Mouse (Mus musculus): ENCODE data around the gene Dvl3.

The Dvl3 gene

GRCm38 (mm10) chr16:20506000-20506399 lies 10.8 kb upstream of the Dvl3 start:
- no peaks in the 10 kb centered on the region for H3K9me3 ChIP-seq (ENCODE audit: low read length)
- peaks cover 6% of the 10 kb centered on the region; the same call in 1 of the 2 replicates for H3K4me1 ChIP-seq (replicated peaks; ENCODE audit: low read depth, low read length)
- no peak overlapping the region for H3K4me3 ChIP-seq (replicated peaks; ENCODE audit: low read length)
- no peak for TF ChIP-seq POU5F1 (IDR thresholded peaks at IDR 0.05; ENCODE audit: borderline replicate concordance, low read length)
- TF ChIP-seq CTCF (conservative IDR thresholded peaks at IDR 0.05; ENCODE audit: low read length), result no peak
- TF ChIP-seq NANOG (IDR thresholded peaks at IDR 0.05; ENCODE audit: borderline replicate concordance, low read length), result no peak
- H3K36me3 ChIP-seq (ENCODE audit: insufficient read depth, low read length), result peaks cover 100% of the 10 kb centered on the region
- no peaks in the 10 kb centered on the region for H3K27me3 ChIP-seq (ENCODE audit: insufficient read depth, low read length)

DNA sequence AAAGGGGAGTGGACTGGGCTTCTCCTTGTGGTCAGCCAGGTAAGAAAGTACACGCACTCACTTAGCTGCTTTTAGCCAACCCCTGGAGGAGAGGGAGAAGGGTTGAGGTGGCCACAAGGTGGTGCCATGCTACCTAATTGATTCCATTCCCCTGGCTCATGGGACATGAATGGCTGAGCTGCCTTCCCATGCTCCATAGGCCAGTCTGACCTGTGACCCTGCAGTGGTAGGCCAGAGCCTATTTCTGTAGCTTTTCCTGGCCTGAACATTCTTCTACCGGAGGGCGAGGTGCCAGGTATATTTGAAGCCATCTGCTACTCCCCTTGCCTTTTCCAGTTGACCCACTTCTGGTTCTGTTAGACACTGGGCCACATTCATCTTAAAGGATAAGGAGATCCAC lies 7.4 kb upstream of the Dvl3 start:
- Histone ChIP-seq H3K36me3 (ENCODE audit: insufficient read depth, low read length) (peaks cover 84% of the 10 kb centered on the region), H3K27me3 (ENCODE audit: insufficient read depth, low read length) (no peaks in the 10 kb centered on the region), H3K4me3 (replicated peaks; ENCODE audit: low read length) (no peak overlapping the region), H3K4me1 (replicated peaks; ENCODE audit: low read depth, low read length) (peaks cover 16% of the 10 kb centered on the region), H3K9me3 (ENCODE audit: low read length) (no peaks in the 10 kb centered on the region)
- TF ChIP-seq CTCF (conservative IDR thresholded peaks at IDR 0.05; ENCODE audit: low read length) (peak; percentile 32), POU5F1 (IDR thresholded peaks at IDR 0.05; ENCODE audit: borderline replicate concordance, low read length) (no peak), NANOG (IDR thresholded peaks at IDR 0.05; ENCODE audit: borderline replicate concordance, low read length) (no peak)

DNA sequence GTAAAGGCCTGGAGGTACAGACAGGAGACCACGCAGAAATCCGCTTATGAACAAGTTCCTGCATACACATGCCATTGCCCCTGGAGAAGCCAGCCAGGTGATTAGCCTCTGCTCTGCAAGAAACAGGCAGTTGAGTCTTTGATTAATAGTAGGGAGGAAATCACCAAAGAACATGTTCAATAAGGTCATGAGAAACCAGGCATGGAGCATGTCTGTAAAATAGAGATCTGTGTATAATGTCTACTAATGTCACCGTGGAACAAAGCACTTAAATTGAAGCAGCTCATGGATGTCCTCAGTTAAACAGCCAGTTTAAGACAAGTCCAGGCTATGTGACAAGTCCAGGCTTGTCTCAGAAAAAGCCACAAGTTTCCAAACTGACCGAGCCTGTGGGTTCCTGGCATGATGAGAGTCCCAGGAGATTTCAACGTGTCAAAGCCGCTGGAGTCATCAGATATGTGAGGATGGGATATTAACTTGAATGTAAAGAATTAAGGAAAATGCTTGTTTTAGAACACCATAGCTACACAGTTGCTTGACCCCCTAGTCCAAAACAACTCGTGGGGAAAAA lies 5.4 kb upstream of the Dvl3 start:
- TF ChIP-seq NANOG (IDR thresholded peaks at IDR 0.05; ENCODE audit: borderline replicate concordance, low read length) (no peak), CTCF (conservative IDR thresholded peaks at IDR 0.05; ENCODE audit: low read length) (no peak), POU5F1 (IDR thresholded peaks at IDR 0.05; ENCODE audit: borderline replicate concordance, low read length) (no peak)
- Histone ChIP-seq H3K4me1 (replicated peaks; ENCODE audit: low read depth, low read length) (peaks cover 23% of the 10 kb centered on the region), H3K9me3 (ENCODE audit: low read length) (no peaks in the 10 kb centered on the region), H3K36me3 (ENCODE audit: insufficient read depth, low read length) (peaks cover 64% of the 10 kb centered on the region), H3K4me3 (replicated peaks; ENCODE audit: low read length) (no peak overlapping the region), H3K27me3 (ENCODE audit: insufficient read depth, low read length) (no peaks in the 10 kb centered on the region)

GRCm38 (mm10) chr16:20516032-20516431 lies 750 bp upstream of the Dvl3 start:
- H3K36me3 ChIP-seq (ENCODE audit: insufficient read depth, low read length), result peaks cover 26% of the 10 kb centered on the region
- H3K27me3 ChIP-seq (ENCODE audit: insufficient read depth, low read length), result no peaks in the 10 kb centered on the region
- H3K4me1 ChIP-seq (replicated peaks; ENCODE audit: low read depth, low read length), result peaks cover 36% of the 10 kb centered on the region
- H3K4me3 ChIP-seq (replicated peaks; ENCODE audit: low read length), result peak overlapping the region; percentile 92
- H3K9me3 ChIP-seq (ENCODE audit: low read length), result no peaks in the 10 kb centered on the region
- TF ChIP-seq CTCF (conservative IDR thresholded peaks at IDR 0.05; ENCODE audit: low read length) (no peak), NANOG (IDR thresholded peaks at IDR 0.05; ENCODE audit: borderline replicate concordance, low read length) (no peak), POU5F1 (IDR thresholded peaks at IDR 0.05; ENCODE audit: borderline replicate concordance, low read length) (no peak)

GRCm38 (mm10) chr16:20517216-20517615 lies 434 bp downstream of the Dvl3 start:
- Histone ChIP-seq H3K4me3 (replicated peaks; ENCODE audit: low read length) (peak overlapping the region; percentile 92), H3K4me1 (replicated peaks; ENCODE audit: low read depth, low read length) (peaks cover 24% of the 10 kb centered on the region), H3K36me3 (ENCODE audit: insufficient read depth, low read length) (peaks cover 18% of the 10 kb centered on the region), H3K27me3 (ENCODE audit: insufficient read depth, low read length) (peaks cover 5% of the 10 kb centered on the region; the same call in 1 of the 2 replicates), H3K9me3 (ENCODE audit: low read length) (no peaks in the 10 kb centered on the region)
- TF ChIP-seq CTCF (conservative IDR thresholded peaks at IDR 0.05; ENCODE audit: low read length), result no peak
- no peak for TF ChIP-seq NANOG (IDR thresholded peaks at IDR 0.05; ENCODE audit: borderline replicate concordance, low read length)

DNA sequence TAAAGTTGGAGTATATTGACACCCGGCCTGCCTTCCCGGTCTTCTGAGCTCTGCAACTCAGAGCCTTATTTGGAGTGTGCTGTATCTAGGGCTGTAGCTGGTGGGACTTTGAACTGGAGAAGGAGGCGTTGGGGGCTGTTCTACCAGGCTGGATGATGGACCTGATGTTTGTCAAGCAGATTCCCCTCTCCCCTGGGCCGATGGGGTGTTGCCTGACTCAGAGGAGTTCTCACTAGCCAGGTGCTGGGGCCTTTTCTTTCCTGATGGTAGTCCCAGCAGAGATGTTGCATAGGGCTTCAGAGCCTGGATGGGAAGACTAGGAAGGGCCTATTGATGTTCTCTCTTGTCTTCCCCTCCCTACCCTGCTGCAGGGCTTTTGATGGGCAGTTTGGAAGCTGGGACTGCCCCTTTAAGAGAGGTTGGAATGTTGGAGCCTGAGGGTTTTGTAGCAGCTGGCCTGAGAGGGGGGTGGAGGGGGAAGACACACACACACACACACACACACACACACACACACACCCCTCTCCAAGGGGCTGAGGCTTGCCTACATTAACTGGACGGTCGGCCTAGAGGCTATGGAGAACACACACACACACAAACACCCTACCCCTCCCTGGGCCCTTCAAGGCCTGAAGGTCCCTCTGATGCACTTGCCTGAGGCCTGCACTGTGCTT lies 1.1 kb downstream of the Dvl3 start:
- no peak for TF ChIP-seq CTCF (conservative IDR thresholded peaks at IDR 0.05; ENCODE audit: low read length)
- TF ChIP-seq POU5F1 (IDR thresholded peaks at IDR 0.05; ENCODE audit: borderline replicate concordance, low read length), result no peak
- no peak for TF ChIP-seq NANOG (IDR thresholded peaks at IDR 0.05; ENCODE audit: borderline replicate concordance, low read length)
- Histone ChIP-seq H3K4me3 (replicated peaks; ENCODE audit: low read length) (peak overlapping the region; percentile 92), H3K4me1 (replicated peaks; ENCODE audit: low read depth, low read length) (peaks cover 23% of the 10 kb centered on the region), H3K27me3 (ENCODE audit: insufficient read depth, low read length) (peaks cover 6% of the 10 kb centered on the region; the same call in 1 of the 2 replicates), H3K9me3 (ENCODE audit: low read length) (no peaks in the 10 kb centered on the region), H3K36me3 (ENCODE audit: insufficient read depth, low read length) (peaks cover 11% of the 10 kb centered on the region)

DNA sequence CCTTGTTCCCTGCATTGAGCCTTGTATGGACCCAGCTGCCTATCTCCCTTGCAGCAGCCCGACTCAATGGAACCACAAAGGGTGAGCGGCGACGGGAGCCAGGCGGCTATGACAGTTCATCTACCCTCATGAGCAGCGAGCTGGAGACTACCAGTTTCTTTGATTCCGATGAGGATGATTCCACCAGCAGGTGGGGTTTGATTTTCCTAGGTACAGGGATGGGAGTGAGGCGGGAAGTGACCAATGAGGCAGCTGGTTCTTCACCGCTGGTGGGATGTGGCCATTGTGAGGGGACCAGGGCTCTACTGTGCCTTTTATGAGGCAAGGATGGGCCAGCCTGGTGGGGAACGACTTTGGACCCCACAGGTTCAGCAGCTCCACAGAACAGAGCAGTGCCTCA lies 7.1 kb downstream of the Dvl3 start:
- Histone ChIP-seq H3K9me3 (ENCODE audit: low read length) (no peaks in the 10 kb centered on the region), H3K36me3 (ENCODE audit: insufficient read depth, low read length) (peaks cover 63% of the 10 kb centered on the region), H3K4me1 (replicated peaks; ENCODE audit: low read depth, low read length) (peaks cover 35% of the 10 kb centered on the region), H3K4me3 (replicated peaks; ENCODE audit: low read length) (peak overlapping the region; percentile 49), H3K27me3 (ENCODE audit: insufficient read depth, low read length) (peaks cover 9% of the 10 kb centered on the region; the same call in 1 of the 2 replicates)
- TF ChIP-seq NANOG (IDR thresholded peaks at IDR 0.05; ENCODE audit: borderline replicate concordance, low read length) (no peak), CTCF (conservative IDR thresholded peaks at IDR 0.05; ENCODE audit: low read length) (0 out of 2 replicates have a peak, but pooled peaks have one; percentile 5), POU5F1 (IDR thresholded peaks at IDR 0.05; ENCODE audit: borderline replicate concordance, low read length) (no peak)

GRCm38 (mm10) chr16:20528779-20529178 lies 12.0 kb downstream of the Dvl3 start:
- no peaks in the 10 kb centered on the region for H3K9me3 ChIP-seq (ENCODE audit: low read length)
- peaks cover 43% of the 10 kb centered on the region for H3K4me1 ChIP-seq (replicated peaks; ENCODE audit: low read depth, low read length)
- no peak overlapping the region for H3K4me3 ChIP-seq (replicated peaks; ENCODE audit: low read length)
- H3K27me3 ChIP-seq (ENCODE audit: insufficient read depth, low read length), result no peaks in the 10 kb centered on the region
- TF ChIP-seq NANOG (IDR thresholded peaks at IDR 0.05; ENCODE audit: borderline replicate concordance, low read length) (no peak), CTCF (conservative IDR thresholded peaks at IDR 0.05; ENCODE audit: low read length) (no peak), POU5F1 (IDR thresholded peaks at IDR 0.05; ENCODE audit: borderline replicate concordance, low read length) (no peak)
- H3K36me3 ChIP-seq (ENCODE audit: insufficient read depth, low read length), result peaks cover 73% of the 10 kb centered on the region

Measured in E14TG2a.4 (cell line).